Mouse (Mus musculus): Measurements from ENCODE around the gene Uap1. TPM values are rescaled to one million over a fixed set of nuclear protein-coding genes. Genes with fewer than 3 reads are reported as not detected.
A peak's percentile ranks its signal among the peaks of the same experiment; 100 is the strongest.
"Not testable (repeated sequence)": the region's sequence is repeated elsewhere in the genome, so short reads cannot be mapped to it uniquely, and the experiment has no call there.

The Uap1 gene
- total RNA-seq, 1 experiment from 2014 or later = 113 TPM

DNA sequence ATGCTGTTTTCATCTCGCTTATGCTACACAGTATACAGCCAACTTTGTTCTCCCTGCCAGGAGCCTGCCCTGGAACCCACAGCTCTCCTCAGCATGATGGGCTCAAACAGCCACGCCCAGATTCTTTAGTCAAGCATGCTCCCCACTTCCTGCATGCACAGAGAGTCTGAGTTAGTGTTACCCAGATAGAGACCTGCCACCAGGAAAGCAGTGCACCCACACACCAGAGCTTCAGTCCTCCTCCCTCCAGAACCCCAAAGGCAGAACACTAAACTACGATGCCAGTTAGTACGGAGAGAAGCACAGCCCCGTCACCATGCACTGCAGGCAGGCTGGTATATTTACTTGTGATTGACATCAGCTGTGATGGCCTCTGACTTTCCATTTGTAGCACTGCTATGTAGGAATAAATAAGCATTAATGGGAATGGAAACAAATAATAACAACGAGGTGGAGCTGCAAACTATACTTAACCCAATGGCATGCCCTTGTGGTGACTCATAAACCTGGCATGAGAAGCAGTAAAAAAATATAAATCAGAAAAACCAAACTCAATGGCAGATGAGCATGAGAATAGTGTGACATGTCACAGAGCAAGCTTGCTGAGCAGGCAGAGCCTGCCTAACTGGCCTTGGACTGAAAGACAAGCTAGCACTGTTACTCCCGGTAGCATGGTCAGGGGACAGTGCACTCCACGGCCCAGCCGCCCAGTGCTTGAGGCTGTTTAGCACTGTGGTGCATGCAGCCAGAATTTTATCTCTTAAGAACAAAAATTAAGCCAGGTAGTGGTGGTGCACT, 26.9 kb downstream of the Uap1 start:
- ATAC-seq (replicated peaks in 1 of 2; ENCODE audit: insufficient read depth in 1 of 2, low FRiP score in 2 of 2, low TSS enrichment in 1 of 2, low read depth in 1 of 2, poor library complexity in 2 of 2, severe bottlenecking in 2 of 2) = no peak

- no peak for ATAC-seq (replicated peaks in 1 of 2; ENCODE audit: insufficient read depth in 1 of 2, low FRiP score in 2 of 2, low TSS enrichment in 1 of 2, low read depth in 1 of 2, poor library complexity in 2 of 2, severe bottlenecking in 2 of 2)
Observed at GRCm38 (mm10) chr1:170145606-170146005, 29.2 kb downstream of the Uap1 start.

- ATAC-seq (replicated peaks in 1 of 2; ENCODE audit: insufficient read depth in 1 of 2, low FRiP score in 2 of 2, low TSS enrichment in 1 of 2, low read depth in 1 of 2, poor library complexity in 2 of 2, severe bottlenecking in 2 of 2) = no peak
Observed at GRCm38 (mm10) chr1:170142256-170142871, 32.4 kb downstream of the Uap1 start.

GRCm38 (mm10) chr1:170141626-170142025, 33.1 kb downstream of the Uap1 start:
- ATAC-seq (replicated peaks in 1 of 2; ENCODE audit: insufficient read depth in 1 of 2, low FRiP score in 2 of 2, low TSS enrichment in 1 of 2, low read depth in 1 of 2, poor library complexity in 2 of 2, severe bottlenecking in 2 of 2) = no peak

GRCm38 (mm10) chr1:170136351-170137009, 38.3 kb downstream of the Uap1 start:
- ATAC-seq (replicated peaks in 1 of 2; ENCODE audit: insufficient read depth in 1 of 2, low FRiP score in 2 of 2, low TSS enrichment in 1 of 2, low read depth in 1 of 2, poor library complexity in 2 of 2, severe bottlenecking in 2 of 2) = peak; percentile 99 to 100

DNA sequence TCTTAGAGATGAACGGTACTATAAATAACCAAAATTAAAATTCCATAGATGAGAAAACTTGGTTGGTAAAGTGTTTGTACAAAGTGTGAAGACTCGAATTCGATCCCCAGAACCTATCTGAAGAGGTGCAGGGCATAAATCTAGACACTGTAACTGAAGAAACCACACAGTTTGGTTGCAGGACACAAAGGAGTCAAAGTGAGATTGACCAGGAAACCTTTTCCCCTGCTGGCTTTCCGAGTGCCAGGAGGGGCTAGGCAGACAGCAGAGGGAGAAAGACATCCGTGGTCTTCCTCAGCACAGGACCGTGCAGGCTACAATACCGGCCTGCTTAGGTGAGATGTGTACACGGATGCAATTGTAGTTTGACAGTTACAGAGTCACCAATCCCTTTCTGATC, 40.5 kb downstream of the Uap1 start:
- ATAC-seq (replicated peaks in 1 of 2; ENCODE audit: insufficient read depth in 1 of 2, low FRiP score in 2 of 2, low TSS enrichment in 1 of 2, low read depth in 1 of 2, poor library complexity in 2 of 2, severe bottlenecking in 2 of 2) = no peak

- ATAC-seq (replicated peaks in 1 of 2; ENCODE audit: insufficient read depth in 1 of 2, low FRiP score in 2 of 2, low TSS enrichment in 1 of 2, low read depth in 1 of 2, poor library complexity in 2 of 2, severe bottlenecking in 2 of 2) = no peak
Observed at GRCm38 (mm10) chr1:170130962-170131361, 43.8 kb downstream of the Uap1 start.

DNA sequence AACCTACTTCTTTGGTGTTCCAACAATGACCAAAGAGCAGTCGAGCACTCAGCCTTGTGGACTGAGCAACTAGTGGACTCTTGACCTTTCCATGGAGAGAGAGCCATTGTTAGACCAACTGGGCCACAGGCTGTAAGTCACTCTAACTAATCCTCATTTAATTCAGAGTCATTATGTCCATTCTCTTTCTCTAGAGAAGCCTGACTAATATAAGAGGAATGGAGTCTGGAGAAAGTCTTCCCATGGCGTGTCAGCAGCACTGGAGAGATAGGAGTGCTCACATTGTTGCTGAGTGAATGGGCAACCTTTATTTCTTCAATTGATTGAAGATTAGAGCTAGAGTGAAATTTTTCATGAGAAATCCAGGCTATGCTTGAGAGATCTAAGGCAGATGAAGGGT, 50.1 kb downstream of the Uap1 start:
- ATAC-seq (replicated peaks in 1 of 2; ENCODE audit: insufficient read depth in 1 of 2, low FRiP score in 2 of 2, low TSS enrichment in 1 of 2, low read depth in 1 of 2, poor library complexity in 2 of 2, severe bottlenecking in 2 of 2) = no peak

GRCm38 (mm10) chr1:170113616-170114015, 61.1 kb downstream of the Uap1 start:
- no peak for ATAC-seq (replicated peaks in 1 of 2; ENCODE audit: insufficient read depth in 1 of 2, low FRiP score in 2 of 2, low TSS enrichment in 1 of 2, low read depth in 1 of 2, poor library complexity in 2 of 2, severe bottlenecking in 2 of 2)

DNA sequence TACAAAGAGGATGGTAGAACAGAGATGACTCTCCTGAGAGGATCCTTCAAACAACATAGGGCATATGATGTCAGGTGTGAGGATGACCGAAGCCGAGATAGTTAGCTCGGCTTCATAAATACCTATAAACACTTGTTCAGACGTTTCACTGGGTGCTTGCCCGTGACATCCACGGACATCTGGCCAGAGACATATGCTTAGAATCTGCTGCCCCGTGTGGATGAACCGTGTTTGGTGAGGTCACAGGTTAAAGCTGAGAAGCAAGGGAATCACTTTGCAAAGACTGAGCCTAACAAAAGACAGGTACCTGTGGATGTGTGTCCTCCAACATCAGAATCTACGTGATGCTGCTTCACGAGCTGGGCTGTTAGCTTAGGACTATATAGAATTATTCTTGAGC, 62.5 kb downstream of the Uap1 start:
- ATAC-seq (replicated peaks in 1 of 2; ENCODE audit: insufficient read depth in 1 of 2, low FRiP score in 2 of 2, low TSS enrichment in 1 of 2, low read depth in 1 of 2, poor library complexity in 2 of 2, severe bottlenecking in 2 of 2) = no peak

GRCm38 (mm10) chr1:170111651-170112226, 63.0 kb downstream of the Uap1 start:
- no peak for ATAC-seq (replicated peaks in 1 of 2; ENCODE audit: insufficient read depth in 1 of 2, low FRiP score in 2 of 2, low TSS enrichment in 1 of 2, low read depth in 1 of 2, poor library complexity in 2 of 2, severe bottlenecking in 2 of 2)

DNA sequence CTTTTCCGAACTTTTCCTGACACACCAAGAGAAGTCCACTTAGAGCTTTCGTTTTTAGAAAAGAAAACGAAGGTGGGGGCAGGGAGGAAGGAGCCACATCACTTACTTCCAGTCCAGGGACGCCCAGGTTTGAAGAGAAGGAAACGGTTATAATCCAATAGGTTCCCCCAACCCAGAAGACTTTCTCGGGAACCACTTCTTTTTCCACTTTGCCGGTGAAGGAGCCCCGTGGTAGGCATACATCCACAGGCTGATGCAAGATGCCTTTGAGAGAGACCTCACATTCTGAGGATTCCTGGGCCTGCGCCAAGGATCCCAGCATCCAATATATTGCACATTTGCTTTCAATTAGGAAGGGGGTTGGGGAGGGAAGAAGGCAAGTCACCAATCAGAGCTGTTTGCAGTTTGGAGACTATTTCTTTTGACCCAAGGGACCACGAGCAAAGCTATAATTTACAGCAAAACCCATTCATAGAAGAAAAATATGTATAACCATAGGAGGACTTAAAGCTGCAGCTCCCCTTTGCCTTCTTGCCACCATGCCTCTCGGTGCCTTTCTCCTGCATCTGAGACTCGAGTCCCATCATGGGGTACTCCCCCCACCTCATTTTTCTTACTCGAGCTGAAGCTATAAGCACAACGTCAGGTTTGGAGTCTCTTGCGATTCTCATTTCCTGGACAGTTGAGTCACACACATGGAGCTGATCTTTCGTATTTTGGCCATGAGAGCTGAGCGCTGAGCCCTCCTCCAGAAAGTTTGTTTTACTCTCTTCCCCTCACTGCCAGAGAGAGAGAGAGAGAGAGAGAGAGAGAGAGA, 64.0 kb downstream of the Uap1 start, which contains the start of gene Ddr2:
Ddr2 (minus strand) TSS at position 247 of the 817 bp plus-strand sequence.
- ATAC-seq (replicated peaks in 1 of 2; ENCODE audit: insufficient read depth in 1 of 2, low FRiP score in 2 of 2, low TSS enrichment in 1 of 2, low read depth in 1 of 2, poor library complexity in 2 of 2, severe bottlenecking in 2 of 2) = no peak

- ATAC-seq (replicated peaks in 1 of 2; ENCODE audit: insufficient read depth in 1 of 2, low FRiP score in 2 of 2, low TSS enrichment in 1 of 2, low read depth in 1 of 2, poor library complexity in 2 of 2, severe bottlenecking in 2 of 2) = no peak
Observed at GRCm38 (mm10) chr1:170109776-170110515, 64.8 kb downstream of the Uap1 start.

DNA sequence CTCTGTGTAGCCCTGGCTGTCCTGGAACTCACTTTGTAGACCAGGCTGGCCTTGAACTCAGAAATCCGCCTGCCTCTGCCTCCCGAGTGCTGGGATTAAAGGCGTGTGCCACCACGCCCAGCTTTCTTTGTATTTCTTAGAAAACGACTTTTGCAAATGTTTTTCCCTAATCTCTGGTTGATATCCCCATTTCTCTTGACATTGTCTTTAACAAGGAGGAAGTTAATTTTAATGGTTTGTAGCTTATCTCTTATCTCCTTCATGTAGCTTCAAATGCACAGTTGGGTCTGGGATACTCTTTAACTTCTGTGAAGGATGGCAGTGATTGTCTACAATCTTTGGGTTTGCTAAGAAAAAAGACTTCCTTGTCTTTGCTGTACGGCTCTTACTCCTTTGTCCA, 71.9 kb downstream of the Uap1 start:
- not testable (repeated sequence) for ATAC-seq (replicated peaks in 1 of 2; ENCODE audit: insufficient read depth in 1 of 2, low FRiP score in 2 of 2, low TSS enrichment in 1 of 2, low read depth in 1 of 2, poor library complexity in 2 of 2, severe bottlenecking in 2 of 2)

Data from hematopoietic stem cell, adult 5-6 weeks (primary cell).